Mouse (Mus musculus) olfactory bulb, adult 2 months (tissue): ENCODE data around the gene Wdr20.

Experiments
- CTCF ChIP-seq: fragments of 200-500 bp; IDR thresholded peaks from 2 replicates; pipeline ENCODE4 v1.5.1; 2012; ENCODE audit warnings: low read depth, mild to moderate bottlenecking, low read length, moderate library complexity; ENCODE audit not compliant: insufficient read depth
- POLR2A ChIP-seq: fragments of 200-500 bp; IDR thresholded peaks from 2 replicates; pipeline ENCODE4 v1.6.1; 2012; ENCODE audit warnings: mild to moderate bottlenecking, low read depth, low read length, moderate library complexity; ENCODE audit not compliant: insufficient read depth

GRCm38 (mm10) chr12:110846191-110846765 lies 108.5 kb downstream of the Wdr20 start:
- TF ChIP-seq CTCF, result no peak
- no peak for TF ChIP-seq POLR2A
